Mouse (Mus musculus) kidney, adult 2 months (tissue): ENCODE results near the gene Casr. TPM values are rescaled to one million over a fixed set of nuclear protein-coding genes. Genes with fewer than 3 reads are reported as not detected.
A peak's percentile ranks its signal among the peaks of the same experiment; 100 is the strongest.

Source experiments
- DNase-seq: peaks from one replicate; pipeline ENCODE4 v3.0.0; 2021
- H3K27ac ChIP-seq: fragments of 200-500 bp; 2 replicates; pipeline ENCODE4 v1.5.1; 2012; ENCODE audit warnings: low read depth, low read length, control low read depth, inconsistent platforms; ENCODE audit not compliant: insufficient read depth
- H3K27me3 ChIP-seq: fragments of 200-500 bp; replicated peaks from 2 replicates; pipeline ENCODE4 v1.6.1; 2012; ENCODE audit warnings: mild to moderate bottlenecking, moderate library complexity, low read length, inconsistent platforms; ENCODE audit not compliant: control insufficient read depth, insufficient read depth
- H3K36me3 ChIP-seq: fragments of 200-500 bp; 2 replicates; pipeline ENCODE4 v1.6.1; 2012; ENCODE audit warnings: mild to moderate bottlenecking, moderate library complexity, low read length, inconsistent platforms; ENCODE audit not compliant: control insufficient read depth, insufficient read depth
- H3K4me1 ChIP-seq: fragments of 200-500 bp; 2 replicates; pipeline ENCODE4 v1.6.1; 2011; ENCODE audit warnings: low read length; ENCODE audit not compliant: control insufficient read depth, insufficient read depth
- H3K4me3 ChIP-seq: fragments of 200-500 bp; 2 replicates; pipeline ENCODE4 v1.5.1; 2011; ENCODE audit warnings: mild to moderate bottlenecking, low read depth, low read length, control low read depth; ENCODE audit not compliant: insufficient read depth
- CTCF ChIP-seq: fragments of 200-500 bp; conservative IDR thresholded peaks from 2 replicates; pipeline ENCODE4 v1.5.1; 2011; ENCODE audit warnings: low read depth, mild to moderate bottlenecking, control low read depth, low read length, moderate library complexity, mixed read lengths; ENCODE audit not compliant: insufficient read depth, insufficient read length
- POLR2A ChIP-seq: fragments of 200-500 bp; IDR thresholded peaks from one replicate; pipeline ENCODE4 v1.6.1; 2011; ENCODE audit warnings: low read depth, low read length, control low read depth
- WGBS: fragments of 180-500 bp; shearing (Covaris S2); methylation state at CpG from one replicate; pipeline ENCODE4 v1.1.7; 2018; 5-methylcytosine and 5-hydroxymethylcytosine counted together
- polyA plus RNA-seq: library from polyadenylated mRNA; depleted of rRNA; stranded (reverse); fragments of >200 nt; gene quantifications from 2 replicates; pipeline ENCODE4 v1.2.3, GENCODE M21; 2012

Casr gene
- polyA plus RNA-seq, 1 experiment: 17.6 TPM

- 66% methylated on average over 2 of the region's 2 CpGs for WGBS
- no peaks in the 10 kb centered on the region for H3K36me3 ChIP-seq
- H3K4me3 ChIP-seq: no peak overlapping the region
- no peak overlapping the region for H3K27ac ChIP-seq
- no peaks in the 10 kb centered on the region for H3K27me3 ChIP-seq
- DNase-seq: no peak
- TF ChIP-seq POLR2A (no peak), CTCF (no peak)
- no peaks in the 10 kb centered on the region for H3K4me1 ChIP-seq
Observed at GRCm38 (mm10) chr16:36516355-36516754, 45.6 kb downstream of the Casr start.

GRCm38 (mm10) chr16:36507300-36507699 is 54.6 kb downstream of the Casr start:
- no peaks in the 10 kb centered on the region for H3K36me3 ChIP-seq
- H3K4me3 ChIP-seq: no peak overlapping the region
- no peaks in the 10 kb centered on the region for H3K4me1 ChIP-seq
- no peak for DNase-seq
- H3K27ac ChIP-seq: no peak overlapping the region
- no peaks in the 10 kb centered on the region for H3K27me3 ChIP-seq
- WGBS: 84% methylated on average over 5 of the region's 5 CpGs
- no peak for TF ChIP-seq POLR2A
- no peak for TF ChIP-seq CTCF

GRCm38 (mm10) chr16:36506827-36507226 is 55.1 kb downstream of the Casr start:
- H3K27ac ChIP-seq: no peak overlapping the region
- no peaks in the 10 kb centered on the region for H3K4me1 ChIP-seq
- DNase-seq: no peak
- no peaks in the 10 kb centered on the region for H3K36me3 ChIP-seq
- no peak for TF ChIP-seq POLR2A
- no peak for TF ChIP-seq CTCF
- no peaks in the 10 kb centered on the region for H3K27me3 ChIP-seq
- no peak overlapping the region for H3K4me3 ChIP-seq

DNA sequence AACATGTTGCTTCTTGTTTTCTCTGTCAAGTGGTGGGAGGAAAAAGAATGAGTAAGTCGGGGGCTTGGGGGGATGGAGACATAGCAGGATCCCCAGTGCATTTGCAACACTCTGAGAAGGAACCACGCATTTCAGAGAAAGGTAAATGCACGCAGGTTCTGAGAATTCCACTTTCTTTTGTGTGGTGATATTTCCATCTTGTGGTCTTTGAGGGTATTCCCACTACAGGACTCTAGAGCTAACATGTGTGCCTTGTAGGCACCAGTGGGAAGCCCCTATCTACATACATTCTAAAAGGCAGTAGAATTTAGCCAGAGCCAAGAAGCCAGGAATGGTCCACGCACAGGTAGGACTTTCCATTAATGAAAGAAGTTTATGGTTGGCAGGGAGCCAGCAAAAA is 56.0 kb downstream of the Casr start:
- Histone ChIP-seq H3K27me3 (no peaks in the 10 kb centered on the region), H3K4me1 (no peaks in the 10 kb centered on the region), H3K4me3 (no peak overlapping the region), H3K36me3 (no peaks in the 10 kb centered on the region), H3K27ac (no peak overlapping the region)
- no peak for DNase-seq
- TF ChIP-seq CTCF (no peak), POLR2A (no peak)
- 36% methylated on average over 4 of the region's 4 CpGs for WGBS

DNA sequence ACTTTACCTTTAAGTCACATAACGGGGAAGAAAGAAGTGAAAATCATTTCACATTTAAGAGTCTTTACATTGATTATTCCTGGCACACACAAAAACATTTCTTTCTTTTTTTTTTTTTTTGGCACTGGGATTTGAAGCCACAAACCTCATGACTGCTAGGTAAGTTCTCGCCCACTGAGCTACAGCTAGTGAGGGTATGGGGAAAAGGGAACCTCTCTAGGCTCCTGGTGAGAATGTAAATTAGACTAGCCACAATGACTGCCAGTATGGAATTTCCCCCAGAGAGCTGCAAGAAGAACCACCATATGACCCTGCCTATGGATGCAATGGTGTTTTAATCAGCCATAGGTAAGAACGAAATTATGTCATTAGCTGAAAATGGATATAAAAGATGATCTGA is 56.8 kb downstream of the Casr start:
- no peaks in the 10 kb centered on the region for H3K36me3 ChIP-seq
- 88% methylated on average over 3 of the region's 3 CpGs for WGBS
- H3K4me3 ChIP-seq: no peak overlapping the region
- no peak overlapping the region for H3K27ac ChIP-seq
- TF ChIP-seq POLR2A (no peak), CTCF (no peak)
- H3K27me3 ChIP-seq: no peaks in the 10 kb centered on the region
- no peaks in the 10 kb centered on the region for H3K4me1 ChIP-seq
- DNase-seq: no peak

DNA sequence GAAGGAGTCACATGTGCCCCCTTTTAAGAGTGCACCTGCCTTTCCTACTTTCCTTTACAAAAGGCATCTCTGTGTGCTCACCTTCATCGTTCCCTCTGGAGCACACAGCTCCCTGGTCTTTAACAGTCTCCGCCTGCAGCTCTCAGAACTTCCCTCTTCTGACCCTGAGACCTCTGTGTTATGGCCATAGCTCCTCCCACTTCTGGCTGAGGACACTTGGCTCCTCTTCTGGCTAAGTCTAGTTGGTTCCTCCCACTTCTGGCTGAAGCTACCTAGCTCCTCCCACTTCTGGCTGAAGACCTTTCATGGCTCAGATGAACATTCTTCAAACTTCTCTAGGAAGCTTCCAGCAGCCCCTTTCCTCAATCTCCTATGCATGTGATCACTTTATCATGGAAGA is 59.7 kb downstream of the Casr start:
- no peaks in the 10 kb centered on the region for H3K4me1 ChIP-seq
- no peak for TF ChIP-seq POLR2A
- no peak for TF ChIP-seq CTCF
- no peak overlapping the region for H3K4me3 ChIP-seq
- no peaks in the 10 kb centered on the region for H3K36me3 ChIP-seq
- 60% methylated on average over 2 of the region's 2 CpGs for WGBS
- H3K27me3 ChIP-seq: no peaks in the 10 kb centered on the region
- DNase-seq: no peak
- no peak overlapping the region for H3K27ac ChIP-seq

GRCm38 (mm10) chr16:36492420-36492819 is 69.5 kb downstream of the Casr start:
- H3K27me3 ChIP-seq: no peaks in the 10 kb centered on the region
- H3K4me3 ChIP-seq: no peak overlapping the region
- no peaks in the 10 kb centered on the region for H3K36me3 ChIP-seq
- 0 out of 2 replicates have a peak overlapping the region, but pooled peaks have one; percentile 8 for H3K27ac ChIP-seq
- peaks cover 3% of the 10 kb centered on the region; the same call in 1 of the 2 replicates for H3K4me1 ChIP-seq
- TF ChIP-seq CTCF (no peak), POLR2A (no peak)
- 28% methylated on average over 1 of the region's 1 CpGs for WGBS
- DNase-seq: peak; percentile 78

- no peak overlapping the region for H3K4me3 ChIP-seq
- WGBS: 63% methylated on average over 9 of the region's 9 CpGs
- H3K36me3 ChIP-seq: no peaks in the 10 kb centered on the region
- peak; percentile 8 for DNase-seq
- H3K27me3 ChIP-seq: no peaks in the 10 kb centered on the region
- H3K27ac ChIP-seq: no peak overlapping the region
- H3K4me1 ChIP-seq: no peaks in the 10 kb centered on the region
- no peak for TF ChIP-seq POLR2A
- TF ChIP-seq CTCF: no peak
Observed at GRCm38 (mm10) chr16:36476866-36477265, 85.1 kb downstream of the Casr start.
